Mouse (Mus musculus): ENCODE results near the gene Vmn2r104. TPM values are rescaled to one million over a fixed set of nuclear protein-coding genes. Genes with fewer than 3 reads are reported as not detected.

Vmn2r104 gene
- polyA plus RNA-seq (2015; fragmentation: Nextera tagmentation; extraction: Ambion mirVana) = not detected in 2 replicates

DNA sequence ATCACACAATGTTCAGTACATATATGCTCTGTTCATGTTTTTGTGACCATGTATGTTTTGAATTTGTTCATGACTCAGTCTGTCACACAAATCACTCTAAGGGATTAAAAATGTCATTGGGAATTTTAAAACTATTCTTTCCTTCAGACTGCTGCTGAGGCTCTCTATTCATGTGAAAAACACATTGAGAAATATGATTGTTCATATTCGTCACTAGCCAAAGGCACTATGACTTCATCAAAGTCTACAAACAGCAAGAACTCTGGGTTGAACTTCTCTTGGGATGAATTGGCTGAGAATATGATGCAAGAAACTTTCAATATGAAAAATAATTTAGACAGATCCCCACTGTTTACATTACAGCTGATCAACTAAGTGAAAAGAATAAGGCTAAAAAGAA lies at the start of gene Vmn2r104:
Vmn2r104 (minus strand) TSS at position 101 of the 400 bp plus-strand sequence.

Other genes starting within 250 kb of the Vmn2r104 start
- gene Fpr-rs7, start 65.9 kb upstream of the Vmn2r104 start, polyA plus RNA-seq (2015; fragmentation: Nextera tagmentation; extraction: Ambion mirVana) = not detected in 2 replicates
- not detected in 2 replicates for gene Fpr-rs6, start 134.8 kb upstream of the Vmn2r104 start, polyA plus RNA-seq (2015; fragmentation: Nextera tagmentation; extraction: Ambion mirVana)
- not detected in 2 replicates for gene Vmn2r105, start 186.7 kb upstream of the Vmn2r104 start, polyA plus RNA-seq (2015; fragmentation: Nextera tagmentation; extraction: Ambion mirVana)
- gene Vmn2r106, start 237.2 kb upstream of the Vmn2r104 start, polyA plus RNA-seq (2015; fragmentation: Nextera tagmentation; extraction: Ambion mirVana) = not detected in 2 replicates

Data from skeletal muscle tissue, postnatal 0 days (tissue).